Mouse (Mus musculus) mouse trophoblast stem cell (cell line): ENCODE measurements around the gene Zfand3.

ENCODE experiments used
- in situ Hi-C, 2 experiments: fragments of 300-500 bp; cut with MseI, MboI; formaldehyde crosslinking; loops; 2 replicates in 1 of 2; 3 replicates in 1 of 2; pipeline ENCODE4 v1.15.1; 2025

The Zfand3 gene

DNA sequence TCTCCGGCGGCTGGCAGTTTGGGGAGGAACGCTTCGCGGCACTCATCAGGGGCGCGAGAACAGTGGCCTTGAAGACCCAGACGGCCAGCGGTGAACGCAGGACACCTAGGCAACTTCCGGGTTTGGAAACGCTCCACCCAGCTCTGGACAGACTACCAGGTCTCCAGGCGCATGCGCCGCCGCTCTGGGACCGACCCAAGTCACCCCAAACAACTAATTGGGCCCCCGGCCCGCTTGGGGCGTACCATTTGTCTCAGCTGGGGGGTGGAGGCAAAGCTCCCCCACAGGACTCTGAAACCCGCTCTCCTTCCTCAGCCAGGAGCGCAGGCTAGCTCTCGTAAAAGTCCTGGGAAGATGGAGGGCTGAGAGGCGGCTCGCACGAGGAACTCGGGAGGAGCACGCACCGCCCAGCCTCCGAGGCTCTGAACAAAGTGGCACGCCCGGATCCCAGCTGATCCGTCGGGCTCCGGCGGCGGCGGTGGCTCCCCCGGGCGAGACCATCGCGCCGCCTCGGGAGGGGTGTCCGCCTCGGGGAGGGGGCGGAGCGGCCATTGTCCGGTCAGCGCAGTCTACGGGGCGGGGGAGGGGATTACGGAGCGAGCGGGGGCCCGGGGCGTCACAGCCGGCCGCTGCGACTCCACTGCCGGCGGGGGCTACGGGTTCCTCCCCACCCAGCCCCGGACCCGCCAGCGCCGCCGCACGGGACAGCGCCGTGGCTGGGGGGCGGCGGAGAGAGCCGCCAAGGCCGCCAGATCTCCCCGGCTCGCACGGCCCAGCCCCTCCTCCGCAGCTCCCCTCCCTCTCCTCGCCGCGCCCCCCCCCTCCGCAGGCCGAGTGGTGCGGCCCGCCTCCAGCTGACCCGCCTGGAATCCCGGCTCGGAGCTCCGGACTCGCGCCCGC lies at the start of gene Zfand3:
TSS of gene Zfand3 (plus strand) at position 531 of the 900 bp plus-strand sequence.
- in situ Hi-C loops = no loop called here

DNA sequence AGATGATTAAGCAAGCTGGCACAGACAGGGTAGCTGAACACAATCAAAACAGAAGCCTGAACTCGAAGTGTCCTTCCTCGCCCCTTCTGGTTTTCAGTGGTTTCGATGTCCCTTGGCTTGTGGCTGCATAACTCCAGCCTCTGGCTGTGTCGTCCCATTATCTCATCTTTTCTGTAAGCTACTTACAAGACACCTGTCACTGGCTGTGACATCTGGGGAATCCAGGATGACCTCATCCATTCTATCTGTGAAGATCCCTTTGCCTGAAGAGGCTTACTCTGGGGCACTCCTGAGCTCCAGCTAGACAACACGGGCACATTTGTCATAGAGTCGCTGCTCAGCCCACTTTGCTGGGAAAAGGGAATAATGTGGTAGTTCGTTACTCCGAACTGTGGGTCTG lies 48.7 kb upstream of the Zfand3 start:
- in situ Hi-C loops = no loop called here

- in situ Hi-C loops = no loop called here
Measured at GRCm38 (mm10) chr17:29963730-29964259, 40.7 kb upstream of the Zfand3 start.

DNA sequence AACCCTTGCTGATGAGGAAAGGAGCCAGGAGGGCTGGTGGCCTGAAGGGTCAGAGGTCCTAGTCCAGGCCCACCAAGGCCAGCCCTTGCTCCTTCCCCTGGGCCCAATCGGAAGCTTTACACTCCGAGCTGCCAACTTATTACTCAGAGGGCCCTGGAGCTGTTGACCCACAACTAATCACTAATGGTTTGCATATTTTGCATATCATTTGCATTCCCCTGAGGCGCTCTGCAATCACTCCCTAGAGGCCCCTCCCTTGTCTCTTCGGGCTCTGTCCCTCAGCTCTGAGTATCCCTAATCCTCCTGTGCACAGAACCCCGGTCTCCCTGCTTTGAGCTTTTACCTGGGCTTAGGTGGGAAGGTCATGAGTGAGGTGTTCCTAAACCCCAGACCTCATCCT lies 39.0 kb upstream of the Zfand3 start:
- in situ Hi-C loops = no loop called here

- in situ Hi-C loops = no loop called here
Measured at GRCm38 (mm10) chr17:29970037-29970555, 34.4 kb upstream of the Zfand3 start, which contains the start of gene Mdga1. Mdga1 (minus strand) TSS chr17:29970087.

GRCm38 (mm10) chr17:29971761-29972432 lies 32.6 kb upstream of the Zfand3 start:
- in situ Hi-C loops = no loop called here

DNA sequence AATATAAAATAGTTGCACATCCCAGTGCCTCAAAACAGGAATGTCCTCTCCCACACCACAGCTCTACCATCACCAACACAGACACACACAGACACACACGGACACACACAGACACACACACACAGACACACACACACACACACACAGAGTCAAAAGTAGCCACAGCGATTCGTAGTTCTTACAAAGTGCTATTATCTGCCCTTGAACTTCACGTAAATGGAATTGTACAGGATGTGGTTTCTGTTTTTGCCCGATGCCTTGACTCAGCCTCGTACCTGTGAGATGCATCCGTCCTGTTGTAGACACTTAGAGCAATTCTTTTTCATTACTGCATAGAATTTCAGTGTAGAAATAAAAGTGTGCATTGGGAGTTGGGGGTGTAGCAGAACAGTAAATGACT lies 31.3 kb upstream of the Zfand3 start:
- in situ Hi-C loops = no loop called here

DNA sequence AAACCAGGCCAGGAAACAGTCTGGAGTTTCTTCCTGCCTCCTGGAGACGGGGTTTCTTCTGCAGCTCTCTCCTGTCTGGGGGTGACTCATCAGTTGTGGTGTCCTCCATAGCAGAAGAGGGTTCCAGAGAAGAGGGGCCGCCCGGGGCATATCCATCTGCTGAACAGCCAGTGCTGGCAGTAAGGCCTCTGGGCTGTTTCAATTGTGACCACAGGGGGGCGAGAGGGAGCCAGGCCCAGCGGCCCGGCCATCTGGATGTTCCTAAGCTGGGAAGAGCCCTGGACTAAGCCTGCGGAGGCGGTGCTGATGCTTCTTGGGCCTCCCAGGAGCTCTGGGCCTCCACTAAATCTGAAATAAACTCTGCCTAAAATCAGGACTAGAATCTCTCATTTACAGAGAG lies 28.8 kb upstream of the Zfand3 start:
- in situ Hi-C loops = no loop called here

- in situ Hi-C loops = no loop called here
Measured at GRCm38 (mm10) chr17:29979020-29979419, 25.5 kb upstream of the Zfand3 start.

- in situ Hi-C loops = no loop called here
Measured at GRCm38 (mm10) chr17:29979841-29980240, 24.7 kb upstream of the Zfand3 start.

DNA sequence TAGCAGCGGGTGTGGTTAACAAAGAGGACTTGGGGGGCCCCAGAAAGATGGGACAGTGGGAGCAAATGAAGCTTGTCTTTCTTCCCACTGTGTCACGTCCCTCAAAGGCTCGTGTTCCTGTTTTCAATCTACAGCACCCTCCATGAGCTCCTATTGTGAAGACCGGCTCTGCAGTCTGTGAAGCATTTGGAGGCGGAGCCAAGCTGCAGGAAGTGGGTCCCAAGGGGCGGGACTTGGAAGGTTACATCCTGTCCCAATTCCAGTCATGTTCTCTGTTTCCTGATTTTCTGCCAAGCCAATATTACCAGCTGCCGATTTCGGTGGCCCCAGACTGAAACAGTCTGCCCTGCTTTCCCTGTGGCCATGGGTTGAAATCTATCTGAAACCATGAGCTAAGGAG lies 23.0 kb upstream of the Zfand3 start:
- in situ Hi-C loops = no loop called here

DNA sequence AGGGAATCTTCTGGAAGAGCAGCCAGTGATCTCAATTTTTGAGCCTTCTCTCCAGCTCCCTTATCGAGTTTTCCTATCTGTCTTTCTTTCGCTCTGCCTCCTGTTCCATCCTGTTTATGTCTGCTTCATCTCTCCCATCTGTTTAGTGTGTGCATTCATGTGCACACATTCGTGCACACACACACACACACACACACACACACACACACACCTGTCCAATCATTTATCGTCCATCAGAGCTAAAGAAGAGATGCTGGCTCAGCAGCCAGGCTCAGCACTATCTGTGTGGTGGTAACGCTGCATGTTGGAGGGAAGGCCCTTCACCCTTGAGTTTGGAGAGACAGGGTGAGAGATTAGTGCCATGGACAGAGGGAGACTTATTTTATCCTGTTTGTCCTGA lies 21.3 kb upstream of the Zfand3 start:
- in situ Hi-C loops = no loop called here

- in situ Hi-C loops = no loop called here
Measured at GRCm38 (mm10) chr17:29984931-29985330, 19.6 kb upstream of the Zfand3 start.

- in situ Hi-C loops = no loop called here
Measured at GRCm38 (mm10) chr17:29985534-29985933, 19.0 kb upstream of the Zfand3 start.

- in situ Hi-C loops = no loop called here
Measured at GRCm38 (mm10) chr17:29988141-29988540, 16.4 kb upstream of the Zfand3 start.

GRCm38 (mm10) chr17:29989653-29990052 lies 14.9 kb upstream of the Zfand3 start:
- in situ Hi-C loops = no loop called here

DNA sequence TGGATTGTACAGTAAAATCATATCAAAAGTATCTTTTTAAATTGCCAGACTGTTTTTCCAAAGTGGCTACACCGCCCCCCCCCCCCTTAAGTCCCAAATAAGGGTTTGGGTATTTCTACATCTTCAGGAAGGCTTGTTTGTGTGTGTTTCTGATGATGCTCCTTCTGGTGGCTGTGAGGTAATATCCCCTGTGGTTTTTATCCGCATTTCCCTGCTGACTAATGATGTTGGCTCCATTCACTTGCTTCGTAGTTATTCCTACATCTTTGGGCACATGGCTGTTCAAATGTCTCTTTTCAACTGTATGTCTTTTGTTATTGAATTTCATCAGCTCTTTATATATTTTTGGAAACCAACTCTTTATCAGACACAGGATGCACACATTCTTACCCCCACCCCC lies 14.4 kb upstream of the Zfand3 start:
- in situ Hi-C loops = no loop called here

DNA sequence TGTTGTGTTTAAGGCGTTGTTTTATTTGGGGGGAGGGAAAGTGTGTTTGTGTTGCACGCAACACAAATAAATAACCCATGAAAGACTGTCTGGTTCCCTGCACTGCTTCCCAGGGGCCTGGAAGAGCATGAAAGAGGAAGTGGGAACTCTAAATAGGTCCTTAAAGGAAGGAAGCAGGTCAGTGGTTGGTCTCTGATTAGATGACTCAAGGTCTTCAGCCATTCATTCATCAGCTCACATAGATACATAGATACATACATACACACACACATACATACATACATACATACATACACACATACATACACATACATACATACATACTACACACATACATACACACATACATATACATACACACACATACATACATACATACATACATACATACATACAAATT lies 13.7 kb upstream of the Zfand3 start:
- in situ Hi-C loops = no loop called here

- in situ Hi-C loops = no loop called here
Measured at GRCm38 (mm10) chr17:29993488-29993887, 11.0 kb upstream of the Zfand3 start.

GRCm38 (mm10) chr17:29994011-29994410 lies 10.5 kb upstream of the Zfand3 start:
- in situ Hi-C loops = no loop called here

DNA sequence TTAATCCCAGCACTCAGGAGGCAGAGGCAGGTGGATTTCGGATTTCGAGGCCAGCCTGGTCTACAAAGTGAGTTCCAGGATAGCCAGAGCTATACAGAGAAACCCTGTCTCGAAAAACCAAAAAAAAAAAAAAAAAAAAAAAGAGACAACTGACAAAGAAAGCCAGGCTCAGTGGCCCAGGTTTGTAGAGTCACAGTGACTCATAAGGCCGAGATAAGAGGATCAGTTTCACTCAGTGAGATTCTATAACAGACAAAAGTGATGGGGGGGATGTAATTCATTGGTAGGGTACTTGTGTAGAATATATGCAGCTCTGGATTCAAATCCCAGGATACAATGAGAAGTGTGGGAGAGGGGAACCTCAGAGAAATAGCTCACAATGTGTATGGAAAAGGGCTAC lies 10.1 kb upstream of the Zfand3 start:
- in situ Hi-C loops = no loop called here

GRCm38 (mm10) chr17:29995986-29996385 lies 8.5 kb upstream of the Zfand3 start:
- in situ Hi-C loops = no loop called here
